Mouse (Mus musculus) mature B cell (primary cell): ENCODE measurements around the gene Anxa11.
"Not testable (repeated sequence)": the region's sequence is repeated elsewhere in the genome, so short reads cannot be mapped to it uniquely, and the experiment has no call there.

ENCODE experiments used
- in situ Hi-C: fragments of 300-500 bp; cut with MboI; formaldehyde crosslinking; loops from 2 replicates; pipeline ENCODE4 v1.14.3; 2019

The Anxa11 gene

DNA sequence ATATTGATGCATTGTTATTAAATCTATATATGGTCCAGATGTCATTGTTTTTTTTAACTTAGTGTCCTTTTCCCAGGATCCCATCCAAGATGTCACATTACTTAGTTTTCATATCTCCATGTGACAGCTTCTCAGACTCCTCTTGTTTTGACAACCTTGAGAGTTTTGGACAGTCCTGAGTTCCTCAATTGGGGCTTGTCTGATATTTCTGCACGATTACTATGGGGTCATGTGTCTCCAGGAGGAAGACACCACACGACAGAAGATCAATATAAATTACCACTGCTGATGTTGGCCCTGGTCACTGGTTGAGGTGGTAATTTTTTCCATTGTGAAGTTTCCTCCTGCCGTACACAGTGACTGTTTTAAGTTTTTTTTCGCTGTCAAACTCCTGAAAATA, 377 bp upstream of the Anxa11 start:
- in situ Hi-C loops: no loop called here

DNA sequence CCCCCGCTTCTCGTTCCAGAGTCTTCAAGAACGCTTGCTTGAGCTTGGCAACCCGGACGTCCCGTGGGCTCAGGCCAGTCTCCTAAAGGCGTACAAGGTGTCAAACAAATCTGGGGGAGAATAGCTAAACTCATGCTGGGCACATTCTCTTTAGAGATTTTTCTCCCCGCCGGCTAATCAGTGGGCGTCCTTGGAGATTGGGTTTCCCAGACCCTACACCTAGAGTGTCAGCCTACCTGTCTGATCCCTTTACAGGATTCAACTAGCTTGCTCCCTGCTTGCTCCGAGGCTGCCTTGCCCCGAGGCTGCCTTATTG, 690 bp downstream of the Anxa11 start:
- in situ Hi-C loops: no loop called here

DNA sequence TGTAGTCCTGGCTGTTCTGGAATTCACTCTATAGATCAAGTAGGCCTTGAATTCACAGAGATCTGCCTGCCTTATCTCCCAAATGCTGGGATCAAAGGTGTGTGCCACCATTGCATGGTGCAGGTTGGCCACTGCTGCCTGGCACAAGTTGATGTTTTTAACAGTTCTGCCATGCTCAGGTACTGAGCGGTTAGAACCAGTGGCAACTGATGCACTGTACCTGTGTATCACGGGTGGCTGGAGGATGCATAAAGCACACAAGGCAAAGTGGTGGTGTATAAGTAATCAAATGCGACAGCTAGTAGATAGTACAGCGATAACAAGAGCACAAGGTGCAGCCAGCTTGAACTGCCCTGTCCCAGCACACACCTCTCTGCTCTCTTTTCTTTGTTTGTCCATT, 2.4 kb downstream of the Anxa11 start:
- in situ Hi-C loops: no loop called here

- in situ Hi-C loops: no loop called here
Measured at GRCm38 (mm10) chr14:25845832-25846383, 4.0 kb downstream of the Anxa11 start.

GRCm38 (mm10) chr14:25846516-25846915, 4.6 kb downstream of the Anxa11 start:
- in situ Hi-C loops: no loop called here

DNA sequence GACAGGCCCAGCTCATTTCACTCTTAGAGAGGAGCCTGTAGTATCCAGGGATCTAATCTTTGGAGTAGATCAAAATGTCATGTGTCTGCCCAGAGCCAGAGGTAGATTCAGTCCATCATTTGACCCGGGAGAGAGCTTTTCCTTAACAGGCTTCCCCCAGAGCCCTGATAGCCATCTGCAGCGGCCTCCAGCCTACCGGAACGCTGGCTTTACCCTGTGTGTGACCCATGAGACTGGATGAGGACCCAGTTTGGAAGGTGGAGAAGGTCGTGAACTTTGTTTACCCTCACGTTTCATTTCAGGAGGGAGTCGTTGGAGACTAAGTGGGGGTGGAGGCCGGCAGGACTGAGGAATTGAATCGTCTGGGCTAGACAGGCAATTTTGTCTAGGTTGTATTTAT, 5.7 kb downstream of the Anxa11 start:
- in situ Hi-C loops: no loop called here

DNA sequence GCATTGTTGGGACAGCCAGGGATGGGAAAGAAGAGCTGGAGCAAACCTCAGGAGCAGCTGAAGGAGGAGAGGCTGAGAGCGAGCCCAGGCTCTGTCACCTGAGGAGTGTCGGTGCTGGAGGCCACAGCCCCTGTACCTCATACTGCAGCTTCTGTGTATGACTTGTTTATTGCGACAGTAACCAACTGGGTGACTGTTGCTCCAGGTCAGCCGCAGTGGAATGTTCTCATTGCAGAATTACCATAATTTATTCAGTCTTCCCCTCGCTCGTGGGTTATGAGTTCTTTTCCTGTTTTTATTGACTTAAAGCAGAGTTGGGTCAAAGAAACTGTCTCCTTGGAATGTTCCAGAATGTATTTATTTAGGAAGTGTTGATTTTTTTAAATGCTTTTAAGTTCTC, 6.3 kb downstream of the Anxa11 start:
- in situ Hi-C loops: no loop called here

GRCm38 (mm10) chr14:25848708-25849107, 6.8 kb downstream of the Anxa11 start:
- in situ Hi-C loops: not testable (repeated sequence)

DNA sequence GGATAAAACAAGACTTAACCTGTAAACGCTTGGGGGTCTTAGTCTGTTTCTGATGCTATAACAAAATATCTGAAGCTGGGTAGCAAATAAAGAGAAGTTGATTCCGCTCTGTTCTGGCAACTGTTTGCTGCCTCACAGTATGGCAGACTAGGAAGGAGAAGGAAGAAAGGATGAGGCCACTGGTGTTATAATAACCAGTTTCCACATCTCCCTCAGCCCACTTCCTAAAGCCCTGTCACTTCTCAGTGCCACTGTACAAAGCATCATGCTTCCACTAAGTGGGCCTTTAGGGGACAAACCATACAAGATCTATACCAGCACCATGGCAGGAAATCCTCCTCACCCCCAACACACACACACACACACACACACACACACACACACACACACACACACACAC, 8.5 kb downstream of the Anxa11 start:
- in situ Hi-C loops: no loop called here

- in situ Hi-C loops: no loop called here
Measured at GRCm38 (mm10) chr14:25851189-25851588, 9.2 kb downstream of the Anxa11 start.

DNA sequence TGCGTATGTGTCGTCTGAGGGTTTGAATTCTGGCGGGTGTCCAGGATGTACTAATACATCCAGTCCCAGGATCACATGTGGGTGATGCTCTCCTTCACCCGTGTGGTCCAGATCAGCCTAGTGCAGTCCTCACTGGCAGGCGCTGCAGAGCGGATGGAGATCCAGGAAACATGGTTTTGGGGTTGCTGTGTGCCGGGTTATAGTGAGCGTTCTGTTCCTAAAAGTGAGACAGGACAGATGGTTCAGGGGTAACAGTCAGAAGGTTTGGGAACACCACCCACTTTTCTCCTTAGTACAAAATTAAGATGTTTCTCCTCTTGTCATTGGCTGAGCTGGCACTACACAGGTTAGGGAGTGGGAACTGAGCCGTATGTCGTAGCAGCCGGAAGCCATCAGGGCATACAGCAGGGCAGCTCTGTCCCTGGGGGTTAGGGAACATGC, 10.2 kb downstream of the Anxa11 start:
- in situ Hi-C loops: no loop called here

DNA sequence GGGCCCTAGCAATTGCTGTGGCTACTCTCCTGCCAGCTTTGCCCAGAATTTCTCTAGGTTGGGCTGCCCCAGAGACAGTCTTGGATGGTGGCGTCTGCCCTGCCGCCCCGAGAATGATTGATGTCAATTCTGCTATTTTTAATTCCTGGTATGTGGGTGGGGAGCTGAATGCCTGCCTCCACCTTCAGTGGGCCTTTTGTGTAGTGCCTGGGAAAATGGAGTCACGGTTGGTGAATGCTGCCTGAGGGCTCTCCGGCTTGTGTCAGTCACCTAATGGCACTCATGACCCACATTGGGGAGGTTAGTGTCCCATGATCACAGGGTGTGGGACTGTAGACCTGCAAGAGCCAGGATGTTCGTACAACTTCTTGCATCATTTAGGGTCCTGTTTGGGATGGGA, 11.3 kb downstream of the Anxa11 start:
- in situ Hi-C loops: no loop called here

- in situ Hi-C loops: no loop called here
Measured at GRCm38 (mm10) chr14:25853717-25854452, 11.9 kb downstream of the Anxa11 start.

DNA sequence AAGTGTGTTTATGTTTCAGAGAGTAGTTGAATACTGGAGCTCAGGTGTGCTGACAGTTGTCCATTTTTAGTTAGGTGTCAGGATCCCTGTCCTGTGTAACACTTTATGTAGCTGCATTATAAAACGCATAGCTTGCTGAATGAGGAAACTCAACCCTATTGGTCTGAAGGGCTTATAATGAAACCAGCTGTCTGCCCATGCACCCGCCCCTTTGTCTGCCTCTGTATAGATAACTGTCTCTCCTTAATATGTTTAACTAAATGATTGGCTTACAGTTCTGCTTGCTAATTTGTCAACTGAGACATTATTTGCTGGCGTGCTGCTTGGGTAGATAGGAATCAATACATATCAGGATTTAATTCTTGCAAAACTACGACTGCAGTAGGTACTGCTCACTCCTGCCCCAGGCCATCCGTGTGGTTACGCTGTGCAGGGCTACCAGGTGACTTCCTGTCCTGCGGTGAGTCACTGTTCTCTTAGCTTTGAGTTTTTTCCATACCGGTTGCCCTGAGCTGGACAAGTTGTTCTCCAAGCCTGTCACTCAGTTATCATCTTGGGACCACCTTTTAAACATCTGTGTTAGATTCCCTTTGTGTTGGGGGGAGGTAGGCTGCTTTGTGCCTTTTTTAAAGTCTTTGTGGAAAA, 13.4 kb downstream of the Anxa11 start:
- in situ Hi-C loops: no loop called here

DNA sequence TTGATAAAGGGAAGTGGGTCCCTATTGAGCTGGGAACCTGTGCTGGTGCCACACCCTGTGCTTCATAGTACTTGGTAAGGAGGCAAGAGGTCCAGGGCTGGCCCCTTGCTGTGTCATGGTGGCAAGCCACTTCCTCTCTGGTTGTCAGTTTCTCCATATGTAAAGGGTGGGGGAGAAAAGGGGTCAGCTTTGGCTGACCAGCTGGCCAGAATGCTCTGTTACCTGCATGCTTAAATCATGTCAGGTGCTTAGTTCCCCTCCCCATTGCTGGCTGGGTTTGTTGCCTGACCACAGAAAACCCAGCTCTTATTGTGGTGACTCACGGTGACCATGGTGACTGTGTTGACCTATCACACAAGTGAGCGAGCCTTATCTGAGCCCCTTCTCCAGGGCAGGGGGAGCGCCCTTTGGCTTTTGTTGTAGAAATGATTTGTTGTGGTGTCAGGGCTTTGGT, 15.2 kb downstream of the Anxa11 start:
- in situ Hi-C loops: no loop called here

- in situ Hi-C loops: no loop called here
Measured at GRCm38 (mm10) chr14:25857940-25858339, 16.0 kb downstream of the Anxa11 start.

GRCm38 (mm10) chr14:25861771-25862530, 20.0 kb downstream of the Anxa11 start:
- in situ Hi-C loops: no loop called here

- in situ Hi-C loops: no loop called here
Measured at GRCm38 (mm10) chr14:25863721-25864120, 21.8 kb downstream of the Anxa11 start.

DNA sequence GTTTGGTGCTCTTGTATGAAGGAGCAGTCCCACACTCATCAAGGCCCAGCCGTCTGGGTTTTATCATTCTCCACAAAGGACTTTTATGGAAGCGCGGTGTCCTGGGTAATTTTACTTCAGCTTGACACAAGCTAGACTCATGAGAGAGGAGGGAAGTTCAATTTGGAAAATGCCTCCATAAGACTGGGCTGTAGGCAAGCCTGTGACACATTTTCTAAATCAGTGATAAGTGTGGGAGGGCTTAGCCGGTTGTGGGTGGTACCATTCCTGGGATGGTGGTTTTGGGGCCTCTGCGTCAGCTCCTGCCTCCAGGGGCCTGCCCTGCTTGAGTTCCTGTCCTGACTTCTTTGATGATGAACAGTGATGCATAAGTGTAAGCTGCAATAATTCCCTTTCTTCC, 23.3 kb downstream of the Anxa11 start:
- in situ Hi-C loops: no loop called here

DNA sequence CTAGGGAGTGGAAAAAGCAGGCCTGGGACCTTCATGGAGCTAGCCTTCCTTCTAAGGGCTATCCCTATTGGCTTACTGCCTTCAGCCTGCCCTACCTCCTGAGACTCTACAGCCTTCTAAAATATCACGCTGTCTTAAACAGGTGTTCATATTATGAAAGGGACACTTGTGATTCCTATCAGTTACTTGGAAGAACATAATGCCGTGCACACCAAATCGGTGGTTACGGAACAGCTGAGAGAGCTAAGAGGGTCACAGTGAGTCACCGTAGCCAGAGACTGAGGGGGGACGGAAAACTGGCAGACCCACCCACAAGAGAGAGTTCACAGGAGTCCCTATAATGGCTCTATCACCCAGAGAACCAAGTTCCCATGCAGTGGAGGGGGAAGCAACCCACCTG, 24.4 kb downstream of the Anxa11 start:
- in situ Hi-C loops: no loop called here

DNA sequence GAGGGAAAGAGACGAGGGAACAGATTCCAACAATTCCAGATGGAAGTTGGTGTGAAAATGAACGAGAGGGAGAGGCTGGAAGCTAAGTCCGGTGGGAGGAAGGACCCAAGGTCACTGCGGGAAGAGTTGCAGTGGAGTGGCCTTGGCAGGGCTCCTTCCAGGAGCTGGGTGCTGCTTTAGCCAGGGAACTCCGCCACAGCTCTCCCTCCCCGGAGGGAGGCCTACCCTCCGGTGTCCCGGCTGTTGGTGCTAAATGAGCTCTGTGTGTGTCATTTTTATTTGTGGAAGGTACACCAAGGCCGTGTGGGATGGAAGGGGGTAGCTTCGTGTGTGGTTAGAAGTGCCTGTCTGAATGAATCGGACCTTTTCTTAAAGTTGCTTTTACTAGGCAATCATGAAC, 24.9 kb downstream of the Anxa11 start:
- in situ Hi-C loops: no loop called here

DNA sequence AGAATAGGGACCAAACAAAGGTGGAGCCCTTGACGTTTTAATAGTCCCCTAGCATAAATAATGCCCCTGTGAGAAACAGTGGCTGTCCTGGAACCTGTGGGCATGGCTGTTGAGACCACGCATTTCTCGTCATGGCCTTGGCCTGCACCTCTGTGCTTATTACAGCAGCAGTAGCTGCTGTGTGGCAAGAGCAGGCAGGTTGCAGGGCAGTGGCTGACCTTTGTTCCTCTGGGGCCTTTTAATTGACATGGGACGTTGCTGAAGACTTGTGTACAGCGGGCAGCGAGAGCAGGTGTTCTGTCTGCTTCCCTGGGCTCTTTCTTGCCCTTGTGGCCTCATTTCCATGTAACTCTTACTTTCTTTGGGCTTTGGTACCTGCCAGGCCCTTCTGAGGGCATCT, 25.9 kb downstream of the Anxa11 start:
- in situ Hi-C loops: no loop called here

GRCm38 (mm10) chr14:25868706-25869105, 26.8 kb downstream of the Anxa11 start:
- in situ Hi-C loops: no loop called here
